Mouse (Mus musculus) G1E-ER4 (cell line): ENCODE measurements around the gene Otulin. TPM values are rescaled to one million over a fixed set of nuclear protein-coding genes. Genes with fewer than 3 reads are reported as not detected.

Experiments
- GATA1 ChIP-seq: IDR thresholded peaks from one replicate; pipeline ENCODE4 v1.8.0; 2012; ENCODE audit warnings: low read length, inconsistent platforms
- polyA plus RNA-seq: library from polyadenylated mRNA; stranded (reverse); fragments of >175 nt; gene quantifications from 2 replicates; pipeline ENCODE4 v1.2.3, GENCODE M21; 2012

The Otulin gene
- polyA plus RNA-seq, 1 experiment, result 38.0 TPM

DNA sequence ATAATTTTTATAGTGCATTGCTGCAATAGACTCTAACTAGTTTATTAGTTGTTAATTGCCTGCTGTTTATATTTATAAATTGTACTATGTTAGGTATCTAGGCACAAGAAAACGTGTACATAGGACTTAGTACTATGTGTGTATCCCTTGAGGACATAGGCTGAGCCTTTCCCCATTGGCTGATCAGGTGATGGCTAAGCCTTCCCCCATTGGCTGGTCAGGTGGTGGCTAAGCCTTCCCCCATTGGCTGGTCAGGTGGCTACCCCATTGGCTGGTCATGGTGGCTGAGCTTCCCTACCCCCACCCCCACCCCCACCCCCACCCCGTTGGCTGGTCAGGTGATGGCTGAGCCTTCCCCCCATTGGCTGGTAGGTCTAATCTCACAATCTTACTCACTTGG is 50.6 kb downstream of the Otulin start:
- no peak for TF ChIP-seq GATA1

GRCm38 (mm10) chr15:27578918-27579317 is 51.6 kb downstream of the Otulin start:
- no peak for TF ChIP-seq GATA1

GRCm38 (mm10) chr15:27577915-27578780 is 52.3 kb downstream of the Otulin start:
- no peak for TF ChIP-seq GATA1

DNA sequence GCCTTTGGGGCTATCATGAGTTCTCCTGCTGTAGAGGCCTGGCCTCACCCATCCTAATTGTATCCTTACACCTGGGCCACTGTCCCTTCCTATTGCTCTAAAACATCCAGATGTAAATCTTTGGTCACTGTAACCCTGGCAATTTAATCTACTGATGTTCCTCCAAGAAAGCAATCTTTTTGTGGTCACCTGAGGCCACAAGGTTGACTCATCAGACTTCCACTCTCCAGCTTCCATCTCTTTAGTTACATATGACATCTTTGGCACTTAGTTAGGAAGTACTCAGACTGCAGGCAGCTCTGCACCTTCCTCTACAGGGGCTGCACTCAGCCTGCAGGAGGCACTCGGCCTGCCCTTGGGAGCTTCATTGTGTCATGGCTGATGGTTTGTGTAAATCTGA is 53.6 kb downstream of the Otulin start:
- TF ChIP-seq GATA1, result no peak

DNA sequence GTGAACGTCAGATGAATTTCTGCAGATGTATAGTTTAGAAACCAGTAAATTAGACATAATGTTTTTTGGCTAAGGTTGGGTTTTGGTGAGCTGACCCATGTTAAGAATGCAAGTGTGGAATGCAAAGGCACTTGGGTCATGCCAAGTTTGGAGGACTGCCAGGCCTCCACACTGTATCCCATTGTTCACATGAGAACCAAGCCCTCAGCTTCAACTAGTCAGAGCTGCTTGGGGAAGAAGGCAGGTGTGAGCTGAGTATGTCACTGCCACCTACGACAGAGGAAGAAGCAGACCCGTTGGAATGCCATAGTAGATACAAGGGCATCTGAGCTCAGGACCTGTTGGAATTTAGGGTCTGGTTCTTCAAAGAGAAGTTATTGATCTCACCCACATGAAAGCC is 54.6 kb downstream of the Otulin start:
- TF ChIP-seq GATA1, result no peak

- no peak for TF ChIP-seq GATA1
Measured at GRCm38 (mm10) chr15:27574992-27575781, 55.3 kb downstream of the Otulin start.

DNA sequence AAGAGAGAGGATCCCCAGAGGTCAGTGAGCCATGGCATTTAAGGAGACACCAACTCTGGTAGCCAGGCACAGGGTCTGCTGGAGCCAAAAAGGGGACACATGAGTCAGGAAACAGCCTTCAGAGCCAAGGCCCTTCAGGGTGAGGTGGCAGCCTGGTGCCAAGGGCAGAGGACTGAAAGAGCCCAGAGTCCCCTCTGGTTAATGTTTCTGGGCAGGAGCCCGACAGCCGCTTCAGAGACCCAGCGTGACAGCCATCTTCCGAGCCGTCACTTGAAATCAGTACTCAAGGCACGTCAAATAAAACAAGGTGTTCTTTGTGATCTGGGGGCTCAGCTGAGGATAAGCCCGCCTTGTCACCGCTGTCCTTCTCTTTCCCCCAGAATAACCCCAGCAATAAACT is 59.3 kb downstream of the Otulin start:
- no peak for TF ChIP-seq GATA1

GRCm38 (mm10) chr15:27570385-27570784 is 60.1 kb downstream of the Otulin start:
- TF ChIP-seq GATA1, result no peak

DNA sequence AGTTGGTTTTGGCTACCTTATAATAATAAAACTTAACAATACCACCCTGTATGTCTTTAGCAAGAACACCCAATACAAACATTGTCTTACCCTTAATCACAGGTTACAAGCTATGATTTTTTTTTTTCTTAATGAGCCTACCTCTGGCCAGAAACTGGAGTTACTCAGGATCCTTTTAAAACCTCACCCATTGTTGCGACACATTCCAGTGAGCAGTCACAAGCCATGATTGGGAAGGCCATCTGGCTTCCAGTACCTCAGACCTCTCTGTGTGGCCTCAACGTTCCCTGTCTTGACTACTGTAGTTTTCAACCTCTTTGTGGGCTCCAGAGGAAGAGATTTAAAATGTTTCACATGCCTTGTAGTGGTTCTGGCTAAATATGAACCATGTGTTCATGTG is 60.6 kb downstream of the Otulin start:
- no peak for TF ChIP-seq GATA1

GRCm38 (mm10) chr15:27568371-27568770 is 62.1 kb downstream of the Otulin start:
- TF ChIP-seq GATA1, result no peak

GRCm38 (mm10) chr15:27567356-27567755 is 63.1 kb downstream of the Otulin start:
- TF ChIP-seq GATA1, result no peak

- TF ChIP-seq GATA1, result no peak
Measured at GRCm38 (mm10) chr15:27565626-27566185, 64.8 kb downstream of the Otulin start.

GRCm38 (mm10) chr15:27564106-27565100 is 66.1 kb downstream of the Otulin start:
- no peak for TF ChIP-seq GATA1

GRCm38 (mm10) chr15:27560315-27560714 is 70.2 kb downstream of the Otulin start:
- TF ChIP-seq GATA1, result no peak
